Mouse (Mus musculus): Measurements from ENCODE around the gene Abcc3.

Gene Abcc3

GRCm38 (mm10) chr11:94344470-94344869 is 48.3 kb downstream of the Abcc3 start:
- ChIA-PET POLR2A (interaction anchor here in 2 of 4 experiments (0.6 to 2.0 kb wide), 3 partner anchors 15 to 107 kb away, joined by 3 to 5 read pairs (median 4); partner anchors contain the start of gene Ankrd40 (in 1 of the 2)), CTCF (interaction anchor here in 2 of 4 experiments (0.6 to 2.2 kb wide), 3 partner anchors 24 to 155 kb away, joined by 3 to 8 read pairs (median 4); partner anchors contain the start of genes Epn3 (in 1 of the 2) and Spata20 (in 1 of the 2))

- ChIA-PET POLR2A (interaction anchor here in 2 of 4 experiments (0.6 to 2.0 kb wide), 3 partner anchors 16 to 108 kb away, joined by 3 to 5 read pairs (median 4); partner anchors contain the start of gene Ankrd40 (in 1 of the 2)), CTCF (interaction anchor here in 2 of 4 experiments (0.7 to 2.2 kb wide), 3 partner anchors 142 to 156 kb away, joined by 4 to 8 read pairs (median 5); partner anchors contain the start of genes Spata20 (in 2 of the 2) and Epn3 (in 1 of the 2))
Observed at GRCm38 (mm10) chr11:94343955-94344358, 48.8 kb downstream of the Abcc3 start.

- POLR2A ChIA-PET = interaction anchor here in 3 of 4 experiments (0.7 to 2.0 kb wide), 6 partner anchors 12 to 323 kb away, joined by 3 to 7 read pairs (median 4); partner anchors contain the start of gene Ankrd40 (in 1 of the 3)
- CTCF ChIA-PET = interaction anchor here in 3 of 4 experiments (1.2 to 2.2 kb wide), 3 partner anchors 144 to 207 kb away, joined by 3 to 8 read pairs (median 5); partner anchors contain the start of genes Spata20 (in 2 of the 3) and Rsad1 (in 1 of the 3)
Observed at GRCm38 (mm10) chr11:94342114-94342905, 50.5 kb downstream of the Abcc3 start.

- CTCF ChIA-PET = interaction anchor here in 2 of 4 experiments (0.5 to 3.2 kb wide), 7 partner anchors 10 to 340 kb away, joined by 3 to 15 read pairs (median 4); partner anchors contain the start of gene Spata20 (in 2 of the 2)
- POLR2A ChIA-PET = interaction anchor here in 3 of 4 experiments (0.8 to 2.4 kb wide), 6 partner anchors 9 to 208 kb away, joined by 3 to 8 read pairs (median 6); partner anchors contain the start of genes Ankrd40 (in 1 of the 3), Luc7l3 (in 1 of the 3) and Rsad1 (in 1 of the 3)
Observed at GRCm38 (mm10) chr11:94340948-94341933, 51.6 kb downstream of the Abcc3 start.

GRCm38 (mm10) chr11:94339732-94340585 is 52.8 kb downstream of the Abcc3 start:
- ChIA-PET CTCF (interaction anchor here (0.6 to 3.2 kb wide), 23 partner anchors 9 to 244 kb away, joined by 3 to 15 read pairs (median 3); partner anchors contain the start of genes Spata20 (in 2 of the 4) and Ankrd40 (in 1 of the 4)), POLR2A (interaction anchor here in 3 of 4 experiments (0.8 to 2.4 kb wide), 10 partner anchors 9 to 209 kb away, joined by 3 to 9 read pairs (median 4); partner anchors contain the start of genes Ankrd40 (in 2 of the 3), Luc7l3 (in 1 of the 3) and Rsad1 (in 1 of the 3))

GRCm38 (mm10) chr11:94338347-94338746 is 54.5 kb downstream of the Abcc3 start:
- ChIA-PET CTCF (interaction anchor here in 2 of 4 experiments (0.8 to 3.2 kb wide), 4 partner anchors 9 to 210 kb away, joined by 3 to 15 read pairs (median 8); partner anchors contain the start of gene Spata20 (in 2 of the 2)), POLR2A (interaction anchor here in 3 of 4 experiments (0.5 to 2.0 kb wide), 7 partner anchors 9 to 1623 kb away, joined by 3 to 9 read pairs (median 4); partner anchors contain the start of gene Ankrd40 (in 1 of the 3))

GRCm38 (mm10) chr11:94336551-94336950 is 56.2 kb downstream of the Abcc3 start:
- CTCF ChIA-PET = interaction anchor here in 1 of 4 experiments (2.6 kb wide), 1 partner anchor 149 kb away, joined by 12 read pairs; the partner anchor contains the start of gene Spata20
- POLR2A ChIA-PET = interaction anchor here in 2 of 4 experiments (0.6 to 1.2 kb wide), 3 partner anchors 76 to 134 kb away, joined by 3 to 4 read pairs (median 3); no protein-coding TSS in a partner anchor

GRCm38 (mm10) chr11:94334386-94334968 is 58.3 kb downstream of the Abcc3 start:
- POLR2A ChIA-PET = interaction anchor here in 2 of 4 experiments (0.6 to 1.8 kb wide), 7 partner anchors 10 to 124 kb away, joined by 3 to 6 read pairs (median 4); partner anchors contain the start of genes Luc7l3 (in 1 of the 2) and Tob1 (in 1 of the 2)
- CTCF ChIA-PET = interaction anchor here in 1 of 4 experiments (0.5 kb wide), 1 partner anchor 240 kb away, joined by 3 read pairs; no protein-coding TSS in a partner anchor

- CTCF ChIA-PET = interaction anchor here in 1 of 4 experiments (1.1 kb wide), 1 partner anchor 25 kb away, joined by 3 read pairs; no protein-coding TSS in a partner anchor
- POLR2A ChIA-PET = interaction anchor here in 2 of 4 experiments (0.9 to 1.8 kb wide), 2 partner anchors 19 kb away, joined by 3 to 5 read pairs; no protein-coding TSS in a partner anchor
Observed at GRCm38 (mm10) chr11:94332726-94333125, 60.1 kb downstream of the Abcc3 start.

- ChIA-PET CTCF (interaction anchor here in 3 of 4 experiments (0.6 to 1.7 kb wide), 8 partner anchors 9 to 197 kb away, joined by 3 to 12 read pairs (median 4); partner anchors contain the start of gene Spata20 (in 2 of the 3)), POLR2A (interaction anchor here in 2 of 4 experiments (0.8 to 5.0 kb wide), 14 partner anchors 8 to 240 kb away, joined by 3 to 91 read pairs (median 4); partner anchors contain the start of genes Luc7l3 (in 2 of the 2), Spata20 (in 1 of the 2) and Tob1 (in 1 of the 2))
Observed at GRCm38 (mm10) chr11:94330211-94330610, 62.6 kb downstream of the Abcc3 start.

GRCm38 (mm10) chr11:94329270-94329891 is 63.4 kb downstream of the Abcc3 start:
- ChIA-PET CTCF (interaction anchor here (0.6 to 1.7 kb wide), 24 partner anchors 9 to 1139 kb away, joined by 3 to 12 read pairs (median 4); partner anchors contain the start of gene Spata20 (in 2 of the 4)), POLR2A (interaction anchor here in 3 of 4 experiments (0.6 to 5.0 kb wide), 21 partner anchors 8 to 361 kb away, joined by 3 to 91 read pairs (median 4); partner anchors contain the start of genes Spata20 (in 2 of the 3), Tob1 (in 2 of the 3), Gm20390 (in 1 of the 3) and Luc7l3 (in 1 of the 3))

- POLR2A ChIA-PET = interaction anchor here in 3 of 4 experiments (0.6 to 5.0 kb wide), 26 partner anchors 11 to 775 kb away, joined by 3 to 91 read pairs (median 4); partner anchors contain the start of genes Spata20 (in 2 of the 3), Cacna1g (in 1 of the 3), Gm20390 (in 1 of the 3) and Lrrc59 (in 1 of the 3)
- CTCF ChIA-PET = interaction anchor here in 3 of 4 experiments (0.5 to 1.9 kb wide), 8 partner anchors 11 to 220 kb away, joined by 3 to 6 read pairs (median 4); no protein-coding TSS in a partner anchor
Observed at GRCm38 (mm10) chr11:94328644-94329025, 64.2 kb downstream of the Abcc3 start.

- POLR2A ChIA-PET = interaction anchor here (0.5 to 5.0 kb wide), 76 partner anchors 9 to 876 kb away, joined by 3 to 91 read pairs (median 4); partner anchors contain the start of genes Tob1 (in 3 of the 4), Cacna1g (in 1 of the 4), Chad (in 1 of the 4) and Gm20390 (in 1 of the 4)
Observed at GRCm38 (mm10) chr11:94327693-94328643, 64.8 kb downstream of the Abcc3 start, which contains the start of gene Ankrd40. Ankrd40 (plus strand) TSS chr11:94328001.

More at GRCm38 (mm10) chr11:94327693-94328643, 64.8 kb downstream of the Abcc3 start, which contains the start of gene Ankrd40:
- CTCF ChIA-PET = interaction anchor here (0.5 to 1.9 kb wide), 15 partner anchors 9 to 402 kb away, joined by 3 to 9 read pairs (median 4); partner anchors contain the start of gene Spata20 (in 1 of the 4)
